Mouse (Mus musculus) neural tube, embryonic 13.5 days (tissue): ENCODE measurements around the gene Tube1. TPM values are rescaled to one million over a fixed set of nuclear protein-coding genes. Genes with fewer than 3 reads are reported as not detected.

ENCODE experiments used
- ATAC-seq: fragments of 200-750 bp; cut with Nextera tagmentation; 2 replicates; pipeline ENCODE4 v1.8.0; 2017; ENCODE audit warnings: low read depth, mild to moderate bottlenecking, moderate TSS enrichment, moderate library complexity
- H3K27ac ChIP-seq: fragments of 300-500 bp; sonication (generic); replicated peaks from 2 replicates; pipeline ENCODE4 v1.5.1; 2015; ENCODE audit warnings: moderate library complexity, mild to moderate bottlenecking, inconsistent platforms
- H3K27me3 ChIP-seq: fragments of 300-500 bp; sonication (generic); 2 replicates; pipeline ENCODE4 v1.6.1; 2015; ENCODE audit warnings: mild to moderate bottlenecking, inconsistent platforms
- H3K36me3 ChIP-seq: fragments of 300-500 bp; sonication (generic); 2 replicates; pipeline ENCODE4 v1.6.1; 2015; ENCODE audit warnings: mild to moderate bottlenecking, inconsistent platforms
- H3K4me1 ChIP-seq: fragments of 300-500 bp; sonication (generic); replicated peaks from 2 replicates; pipeline ENCODE4 v1.6.1; 2015; ENCODE audit warnings: inconsistent platforms
- H3K4me2 ChIP-seq: fragments of 300-500 bp; sonication (generic); 2 replicates; pipeline ENCODE4 v1.6.1; 2015; ENCODE audit warnings: inconsistent platforms, mild to moderate bottlenecking, moderate library complexity
- H3K4me3 ChIP-seq: fragments of 300-500 bp; sonication (generic); 2 replicates; pipeline ENCODE4 v1.5.1; 2015; ENCODE audit warnings: mild to moderate bottlenecking, inconsistent platforms
- H3K9ac ChIP-seq: fragments of 300-500 bp; sonication (generic); 2 replicates; pipeline ENCODE4 v1.6.1; 2015; ENCODE audit warnings: moderate library complexity, mild to moderate bottlenecking, inconsistent platforms
- H3K9me3 ChIP-seq: fragments of 300-500 bp; sonication (generic); 2 replicates; pipeline ENCODE4 v1.6.1; 2016; ENCODE audit warnings: inconsistent platforms
- WGBS: fragments of 180-500 bp; shearing (Covaris S2); methylation state at CpG from one replicate; pipeline ENCODE4 v1.1.7; 2015; 5-methylcytosine and 5-hydroxymethylcytosine counted together
- polyA plus RNA-seq: library from polyadenylated mRNA; unstranded; fragments of >200 nt; fragmentation: Nextera tagmentation; extraction: Ambion mirVana; gene quantifications from 2 replicates; pipeline ENCODE4 v1.2.1, GENCODE M21; 2015

Gene Tube1
- polyA plus RNA-seq, 1 experiment from 2014 or later, result 7.8 TPM

GRCm38 (mm10) chr10:39141401-39141800, 7.6 kb downstream of the Tube1 start:
- no peak for ATAC-seq
- Histone ChIP-seq H3K9ac (no peak overlapping the region), H3K9me3 (no peaks in the 10 kb centered on the region), H3K4me2 (no peak overlapping the region), H3K27me3 (no peaks in the 10 kb centered on the region), H3K36me3 (peaks cover 62% of the 10 kb centered on the region), H3K4me3 (no peak overlapping the region), H3K27ac (no peak overlapping the region), H3K4me1 (peaks cover 11% of the 10 kb centered on the region)
- WGBS, result 95% methylated on average over 2 of the region's 2 CpGs

GRCm38 (mm10) chr10:39142216-39142615, 8.4 kb downstream of the Tube1 start:
- no peaks in the 10 kb centered on the region for H3K9me3 ChIP-seq
- H3K36me3 ChIP-seq, result peaks cover 68% of the 10 kb centered on the region
- no peak overlapping the region for H3K27ac ChIP-seq
- no peaks in the 10 kb centered on the region for H3K27me3 ChIP-seq
- no peak; the same call in 1 of the 2 replicates for ATAC-seq
- H3K4me1 ChIP-seq, result peaks cover 5% of the 10 kb centered on the region
- no peak overlapping the region for H3K9ac ChIP-seq
- no peak overlapping the region for H3K4me2 ChIP-seq
- H3K4me3 ChIP-seq, result no peak overlapping the region
- 60% methylated on average over 12 of the region's 12 CpGs for WGBS

- Histone ChIP-seq H3K36me3 (0 out of 2 replicates have a peak, but pooled peaks cover 3% of the 10 kb centered on the region), H3K27me3 (no peaks in the 10 kb centered on the region), H3K4me3 (no peak overlapping the region), H3K9ac (no peak overlapping the region), H3K27ac (no peak overlapping the region), H3K4me2 (no peak overlapping the region), H3K4me1 (no peaks in the 10 kb centered on the region), H3K9me3 (no peaks in the 10 kb centered on the region)
- 88% methylated on average over 5 of the region's 5 CpGs for WGBS
- no peak for ATAC-seq
Measured at GRCm38 (mm10) chr10:39156719-39157118, 22.9 kb downstream of the Tube1 start.

- H3K4me1 ChIP-seq, result no peaks in the 10 kb centered on the region
- no peaks in the 10 kb centered on the region for H3K9me3 ChIP-seq
- H3K9ac ChIP-seq, result no peak overlapping the region
- H3K27me3 ChIP-seq, result no peaks in the 10 kb centered on the region
- WGBS, result 88% methylated on average over 1 of the region's 1 CpGs
- H3K4me2 ChIP-seq, result no peak overlapping the region
- 0 out of 2 replicates have a peak, but pooled peaks cover 3% of the 10 kb centered on the region for H3K36me3 ChIP-seq
- H3K4me3 ChIP-seq, result no peak overlapping the region
- ATAC-seq, result no peak
- no peak overlapping the region for H3K27ac ChIP-seq
Measured at GRCm38 (mm10) chr10:39157321-39157720, 23.5 kb downstream of the Tube1 start.

DNA sequence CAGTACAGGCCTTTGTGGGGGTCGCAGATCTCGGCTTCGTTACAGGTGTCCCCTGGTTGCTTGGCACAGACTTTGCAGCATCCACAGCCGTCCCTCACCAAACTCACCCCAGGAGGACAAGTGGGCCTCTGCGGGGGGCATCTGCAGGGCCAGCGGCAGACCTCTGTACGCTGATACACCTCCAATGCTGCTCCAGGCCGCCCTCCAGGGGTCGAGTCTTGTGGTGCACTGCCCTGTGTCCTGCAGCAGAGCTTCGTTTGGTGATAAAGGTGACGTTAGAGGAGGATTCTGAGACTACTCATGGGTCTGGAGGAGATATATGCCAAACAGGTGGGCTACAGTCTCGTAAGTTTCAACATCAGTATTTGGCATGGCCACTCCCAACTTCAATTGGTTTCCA, 24.5 kb downstream of the Tube1 start:
- H3K9me3 ChIP-seq, result no peaks in the 10 kb centered on the region
- ATAC-seq, result no peak
- no peak overlapping the region for H3K9ac ChIP-seq
- no peak overlapping the region for H3K27ac ChIP-seq
- no peak overlapping the region for H3K4me2 ChIP-seq
- 60% methylated on average over 12 of the region's 12 CpGs for WGBS
- 0 out of 2 replicates have a peak, but pooled peaks cover 3% of the 10 kb centered on the region for H3K36me3 ChIP-seq
- no peaks in the 10 kb centered on the region for H3K27me3 ChIP-seq
- H3K4me3 ChIP-seq, result no peak overlapping the region
- peaks cover 9% of the 10 kb centered on the region; the same call in 1 of the 2 replicates for H3K4me1 ChIP-seq

DNA sequence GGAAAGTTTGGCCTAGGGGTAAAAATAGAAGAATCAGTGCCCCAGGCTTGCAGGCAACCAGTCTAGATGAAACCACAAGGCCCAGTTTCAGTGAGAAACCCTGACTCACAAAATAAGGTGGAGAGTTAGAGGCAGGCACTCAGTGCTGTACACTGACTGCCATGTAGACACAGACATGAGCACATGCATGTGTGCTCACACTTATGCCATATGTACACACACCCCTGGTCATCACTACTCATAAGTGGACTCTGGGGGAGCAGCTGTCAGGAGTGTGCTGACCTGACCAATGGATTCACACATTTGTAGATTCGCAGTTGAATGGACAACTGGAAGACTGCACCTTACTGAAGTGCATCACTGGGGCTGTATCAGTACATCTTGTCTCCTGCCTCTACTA, 27.6 kb downstream of the Tube1 start:
- Histone ChIP-seq H3K27ac (no peak overlapping the region), H3K27me3 (no peaks in the 10 kb centered on the region), H3K9ac (no peak overlapping the region), H3K4me3 (no peak overlapping the region), H3K4me1 (peaks cover 24% of the 10 kb centered on the region; the same call in 1 of the 2 replicates), H3K36me3 (no peaks in the 10 kb centered on the region), H3K9me3 (no peaks in the 10 kb centered on the region), H3K4me2 (no peak overlapping the region)
- ATAC-seq, result no peak
- WGBS, result 83% methylated on average over 1 of the region's 1 CpGs

DNA sequence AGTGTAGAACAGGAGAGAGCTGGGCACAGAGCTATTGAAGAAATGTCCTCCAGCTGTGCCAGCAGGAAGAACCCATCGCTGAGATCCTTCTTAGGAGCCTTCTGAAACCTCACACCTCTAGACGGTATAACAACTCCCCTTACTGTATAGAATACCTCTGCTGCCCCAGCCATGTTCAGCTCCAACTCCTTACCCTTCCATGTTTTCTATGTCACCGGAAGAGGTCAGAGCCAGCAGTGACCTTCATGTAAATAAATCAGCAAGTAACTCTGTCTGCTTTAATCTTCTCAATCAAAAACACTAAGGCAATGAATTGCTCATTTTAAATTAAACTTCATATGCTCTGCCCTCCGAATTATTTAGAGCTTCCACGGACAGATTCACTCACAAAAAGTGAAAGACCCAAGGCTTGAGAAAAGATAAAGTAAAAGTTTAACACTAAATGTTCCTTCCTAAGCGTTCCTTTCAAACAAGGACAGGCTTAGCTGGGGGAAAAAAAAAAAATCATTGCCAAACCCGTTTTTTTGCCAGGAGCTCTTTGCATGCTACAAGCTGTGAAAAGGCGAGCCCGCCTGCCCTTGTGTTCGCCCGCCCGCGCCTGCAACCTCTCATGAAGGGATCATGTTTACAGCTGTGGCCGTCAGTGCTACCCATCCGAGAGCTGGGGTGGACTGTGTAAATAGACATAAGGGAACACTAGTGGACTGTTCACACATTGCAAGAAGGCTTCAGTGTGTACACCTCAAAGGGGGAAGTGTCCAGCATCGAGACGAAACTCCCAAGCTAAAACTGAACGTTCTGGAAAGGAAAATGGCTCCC, 29.1 kb downstream of the Tube1 start:
- 44% methylated on average over 18 of the region's 18 CpGs for WGBS
- H3K9me3 ChIP-seq, result no peaks in the 10 kb centered on the region
- no peaks in the 10 kb centered on the region for H3K36me3 ChIP-seq
- H3K4me2 ChIP-seq, result no peak overlapping the region
- no peak for ATAC-seq
- H3K9ac ChIP-seq, result no peak overlapping the region
- peaks cover 27% of the 10 kb centered on the region; the same call in 1 of the 2 replicates for H3K4me1 ChIP-seq
- no peak overlapping the region for H3K27ac ChIP-seq
- H3K4me3 ChIP-seq, result no peak overlapping the region
- no peaks in the 10 kb centered on the region for H3K27me3 ChIP-seq

DNA sequence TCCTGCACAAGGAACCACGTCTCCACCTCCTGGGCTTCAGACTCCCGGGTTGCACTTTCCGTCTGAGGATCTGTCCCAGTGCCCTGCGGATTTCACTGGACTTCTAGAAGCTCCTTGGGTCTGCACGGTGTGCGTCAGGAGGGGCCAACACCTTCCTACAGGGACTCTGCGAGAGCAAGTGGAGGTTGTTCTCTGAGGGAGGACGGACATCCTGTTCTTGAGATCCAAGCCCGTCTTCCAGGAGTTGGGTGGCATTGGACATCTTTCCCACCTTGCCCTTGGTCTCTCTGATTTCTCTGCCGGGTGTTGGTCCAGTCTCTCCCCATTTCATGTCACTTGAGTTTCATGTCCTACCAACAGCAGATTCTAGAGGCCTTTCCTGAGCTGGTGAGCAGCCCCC, 29.9 kb downstream of the Tube1 start, which contains the start of gene Ccn6:
Gene Ccn6 (minus strand): TSS at position 101 of the 400 bp plus-strand sequence.
- Histone ChIP-seq H3K9me3 (no peaks in the 10 kb centered on the region), H3K36me3 (no peaks in the 10 kb centered on the region), H3K9ac (no peak within 1 kb of the TSS), H3K27me3 (no peaks in the 10 kb centered on the region), H3K4me1 (peaks cover 27% of the 10 kb centered on the region; the same call in 1 of the 2 replicates), H3K27ac (peak within 1 kb of the TSS; percentile 87; the same call in 1 of the 2 replicates), H3K4me3 (no peak within 1 kb of the TSS), H3K4me2 (no peak within 1 kb of the TSS)
- ATAC-seq, result no peak
- 91% methylated on average over 10 of the region's 10 CpGs for WGBS

DNA sequence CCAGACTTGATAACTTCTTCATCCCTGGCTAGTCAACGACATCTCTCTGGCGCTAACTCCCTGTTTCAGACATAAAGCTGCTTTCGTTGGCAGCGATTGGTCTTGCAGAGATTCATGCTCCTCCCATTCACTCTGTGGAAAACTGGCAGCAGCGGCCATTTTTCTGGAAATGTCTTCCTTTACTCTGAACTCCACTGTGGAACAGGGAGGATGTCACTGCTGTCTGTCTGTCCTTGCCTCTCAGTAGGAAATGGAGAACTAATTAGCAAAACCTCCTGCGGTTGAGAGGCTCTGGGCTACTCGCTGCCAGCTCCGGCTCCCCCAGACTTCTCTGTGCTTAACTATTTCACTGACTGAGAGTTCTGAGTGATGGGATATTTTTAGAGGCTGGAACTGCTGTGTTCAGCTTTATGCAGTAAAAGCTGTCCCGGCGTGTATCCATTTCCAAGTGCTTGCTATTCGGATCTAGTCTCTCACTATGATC, 31.9 kb downstream of the Tube1 start:
- WGBS, result 22% methylated on average over 11 of the region's 11 CpGs
- peak; percentile 25; the same call in 1 of the 2 replicates for ATAC-seq
- H3K36me3 ChIP-seq, result no peaks in the 10 kb centered on the region
- H3K4me2 ChIP-seq, result peak overlapping the region; percentile 48
- H3K27ac ChIP-seq, result peak overlapping the region; percentile 87
- H3K27me3 ChIP-seq, result no peaks in the 10 kb centered on the region
- H3K9me3 ChIP-seq, result no peaks in the 10 kb centered on the region
- H3K4me1 ChIP-seq, result peaks cover 38% of the 10 kb centered on the region
- peak overlapping the region; percentile 29 for H3K4me3 ChIP-seq
- peak overlapping the region; percentile 56 for H3K9ac ChIP-seq

DNA sequence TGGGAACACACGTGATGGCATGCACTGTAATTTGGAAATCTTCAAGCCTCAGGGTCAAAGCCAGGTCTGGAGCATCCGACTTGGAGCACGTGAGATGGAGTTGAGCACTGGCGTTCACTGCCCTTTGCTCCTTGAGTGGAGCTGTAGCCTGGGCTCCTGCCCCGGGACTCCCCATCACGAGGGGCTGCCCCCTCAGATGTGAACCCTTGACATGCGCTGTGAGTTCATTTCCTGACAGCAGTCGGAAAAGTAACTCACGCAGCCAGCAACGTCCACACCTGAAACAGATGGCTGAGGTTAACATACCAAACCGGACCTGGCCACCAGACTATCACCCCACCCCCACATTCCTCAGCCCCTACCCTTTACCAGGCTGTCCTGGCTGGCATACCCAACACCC, 33.8 kb downstream of the Tube1 start:
- no peak overlapping the region for H3K27ac ChIP-seq
- H3K4me2 ChIP-seq, result no peak overlapping the region
- no peak for ATAC-seq
- no peaks in the 10 kb centered on the region for H3K36me3 ChIP-seq
- H3K27me3 ChIP-seq, result no peaks in the 10 kb centered on the region
- H3K9me3 ChIP-seq, result no peaks in the 10 kb centered on the region
- no peak overlapping the region for H3K9ac ChIP-seq
- peaks cover 46% of the 10 kb centered on the region for H3K4me1 ChIP-seq
- WGBS, result 85% methylated on average over 11 of the region's 11 CpGs
- H3K4me3 ChIP-seq, result no peak overlapping the region

GRCm38 (mm10) chr10:39169642-39170041, 35.9 kb downstream of the Tube1 start:
- Histone ChIP-seq H3K9ac (no peak overlapping the region), H3K27me3 (no peaks in the 10 kb centered on the region), H3K4me2 (peak overlapping the region; percentile 73), H3K9me3 (no peaks in the 10 kb centered on the region), H3K27ac (peak overlapping the region; percentile 98; the same call in 1 of the 2 replicates), H3K4me3 (no peak overlapping the region), H3K4me1 (peaks cover 56% of the 10 kb centered on the region), H3K36me3 (no peaks in the 10 kb centered on the region)
- 51% methylated on average over 9 of the region's 9 CpGs for WGBS
- ATAC-seq, result no peak

DNA sequence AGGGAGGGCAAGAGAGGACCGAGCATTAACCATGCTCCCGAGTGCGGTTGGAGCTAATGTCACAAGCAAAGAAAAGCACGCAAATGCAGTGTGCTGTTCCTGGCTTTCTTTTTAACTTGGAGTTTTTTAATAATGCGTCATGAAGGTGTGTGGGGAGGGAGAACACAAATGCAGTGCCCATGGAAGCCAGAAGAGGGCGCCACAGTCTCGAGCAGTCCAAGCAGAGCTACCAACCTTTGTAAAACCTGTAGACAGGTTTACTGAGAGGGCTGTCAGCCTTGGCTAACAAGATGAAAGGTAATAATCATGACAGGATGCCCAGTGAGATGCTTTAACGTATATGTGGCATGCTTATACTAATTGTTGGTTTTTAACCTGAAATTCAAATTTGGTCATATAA, 36.4 kb downstream of the Tube1 start:
- H3K4me3 ChIP-seq, result no peak overlapping the region
- peak overlapping the region; percentile 72; the same call in 1 of the 2 replicates for H3K9ac ChIP-seq
- peak overlapping the region; percentile 73 for H3K4me2 ChIP-seq
- H3K4me1 ChIP-seq, result peaks cover 58% of the 10 kb centered on the region
- no peak for ATAC-seq
- WGBS, result 10% methylated on average over 8 of the region's 8 CpGs
- no peaks in the 10 kb centered on the region for H3K27me3 ChIP-seq
- H3K27ac ChIP-seq, result peak overlapping the region; percentile 98
- no peaks in the 10 kb centered on the region for H3K36me3 ChIP-seq
- H3K9me3 ChIP-seq, result no peaks in the 10 kb centered on the region
